Mouse (Mus musculus) CH12.LX (cell line): ENCODE measurements around the gene Spata21.

Source experiments
- CTCF ChIP-seq, 2 experiments: IDR thresholded peaks in 1 of 2; conservative IDR thresholded peaks in 1 of 2; 2 replicates each; pipeline ENCODE4 v1.5.1; 2011 to 2012; ENCODE audit warnings: low read depth in 2 of 2, low read length in 2 of 2, improper control_type of control experiment in 1 of 2, inconsistent platforms in 1 of 2, mild to moderate bottlenecking in 1 of 2, moderate library complexity in 1 of 2
- EP300 ChIP-seq: IDR thresholded peaks from 2 replicates; pipeline ENCODE4 v1.6.1; 2011; ENCODE audit warnings: low read length, improper control_type of control experiment
- IRF4 ChIP-seq: IDR thresholded peaks from 2 replicates; pipeline ENCODE4 v1.6.1; 2014; ENCODE audit warnings: low read depth, mild to moderate bottlenecking, inconsistent platforms, low read length, improper control_type of control experiment
- JUN ChIP-seq: IDR thresholded peaks from 2 replicates; pipeline ENCODE4 v1.6.1; 2011; ENCODE audit warnings: low read depth, mild to moderate bottlenecking, low read length, improper control_type of control experiment, moderate library complexity; ENCODE audit not compliant: insufficient read depth
- JUND ChIP-seq: conservative IDR thresholded peaks from 2 replicates; pipeline ENCODE4 v1.6.1; 2011; ENCODE audit warnings: low read depth, low read length, improper control_type of control experiment
- POLR2A ChIP-seq: IDR thresholded peaks from 2 replicates; pipeline ENCODE4 v1.6.1; 2011; ENCODE audit warnings: low read depth, mild to moderate bottlenecking, improper control_type of control experiment, low read length
- POLR2AphosphoS2 ChIP-seq: IDR thresholded peaks from 2 replicates; pipeline ENCODE4 v1.6.1; 2011; ENCODE audit warnings: low read depth, low read length, improper control_type of control experiment

DNA sequence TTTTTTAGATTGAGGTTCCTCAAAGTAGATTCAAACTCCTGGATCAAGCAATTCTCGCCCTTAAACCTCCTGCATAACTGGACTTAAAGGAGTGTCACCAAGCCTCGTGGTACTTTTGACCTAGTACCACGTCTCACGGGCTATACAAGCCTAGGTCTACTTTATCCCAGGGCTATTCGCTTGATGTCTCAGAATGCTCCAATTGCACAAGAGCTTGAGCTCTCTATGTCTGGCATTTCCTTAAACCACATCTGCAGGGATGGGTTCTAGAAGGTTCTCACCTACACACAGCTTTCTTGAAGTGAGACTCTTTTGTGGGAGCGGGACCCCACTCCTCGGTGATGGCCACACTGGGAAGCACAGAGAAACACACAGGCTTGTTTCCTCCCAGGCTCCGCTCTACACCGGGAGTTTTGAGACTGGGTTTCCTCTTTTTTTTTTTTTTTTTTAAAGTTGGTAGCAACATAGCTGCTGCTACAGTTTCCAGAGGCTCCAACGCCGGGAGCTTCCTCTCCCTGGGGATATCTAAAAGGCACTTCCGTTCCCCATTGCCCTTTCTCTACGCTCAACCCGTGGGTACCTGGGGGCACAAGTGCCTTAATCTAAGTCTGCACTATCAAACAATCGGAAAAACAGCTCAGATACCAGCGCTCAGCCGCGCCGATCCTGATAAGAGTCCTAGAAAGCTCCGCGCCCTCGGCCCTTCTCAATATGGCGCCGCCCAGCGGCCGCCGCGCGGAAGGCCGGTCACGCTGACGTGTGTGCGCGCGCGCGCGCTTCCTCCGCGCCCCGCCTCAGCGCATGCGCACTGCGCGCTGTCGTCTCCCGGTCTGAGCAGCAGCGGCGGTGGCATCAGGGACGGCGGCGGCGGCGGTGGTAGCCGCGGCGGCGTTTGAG, 59.2 kb downstream of the Spata21 start, which contains the start of gene Fbxo42:
- TF ChIP-seq JUN: no peak
- no peak for TF ChIP-seq POLR2AphosphoS2
- TF ChIP-seq JUND: no peak
- no peak for TF ChIP-seq IRF4
- TF ChIP-seq CTCF (conservative IDR thresholded peaks at IDR 0.05 in 1 of 2, IDR thresholded peaks at IDR 0.05 in 1 of 2; ENCODE audit: low read depth in 2 of 2, low read length in 2 of 2): peak; percentile 11 to 78; a peak in 2 of 4 replicates
- no peak for TF ChIP-seq EP300
- peak; percentile 91 for TF ChIP-seq POLR2A
